Mouse (Mus musculus) limb, embryonic 14.5 days (tissue): ENCODE measurements around the gene Msi2. TPM values are rescaled to one million over a fixed set of nuclear protein-coding genes. Genes with fewer than 3 reads are reported as not detected.

Experiments
- ATAC-seq: fragments of 200-750 bp; cut with Nextera tagmentation; 2 replicates; pipeline ENCODE4 v1.8.0; 2017; ENCODE audit warnings: low read depth, moderate number of reproducible peaks, moderate TSS enrichment; ENCODE audit not compliant: low FRiP score
- DNase-seq: peaks from one replicate; pipeline ENCODE4 v3.0.0-alpha.2; 2015; ENCODE audit warnings: low spot score
- H3K27ac ChIP-seq: fragments of 300-500 bp; sonication (generic); replicated peaks from 2 replicates; pipeline ENCODE4 v1.5.1; 2014; ENCODE audit warnings: low read depth, mild to moderate bottlenecking, low read length, moderate library complexity, mixed read lengths
- H3K27me3 ChIP-seq: fragments of 300-500 bp; sonication (generic); 2 replicates; pipeline ENCODE4 v1.6.1; 2014; ENCODE audit warnings: low read length, mixed read lengths; ENCODE audit not compliant: control insufficient read depth, insufficient read depth
- H3K36me3 ChIP-seq: fragments of 300-500 bp; sonication (generic); 2 replicates; pipeline ENCODE4 v1.6.1; 2014; ENCODE audit warnings: mild to moderate bottlenecking, low read length, moderate library complexity, mixed read lengths; ENCODE audit not compliant: control insufficient read depth, insufficient read depth
- H3K4me1 ChIP-seq: fragments of 300-500 bp; sonication (generic); 2 replicates; pipeline ENCODE4 v1.6.1; 2014; ENCODE audit warnings: antibody characterized with exemption, low read length, mixed read lengths; ENCODE audit not compliant: control insufficient read depth, insufficient read depth
- H3K4me2 ChIP-seq: fragments of 300-500 bp; sonication (generic); replicated peaks from 2 replicates; pipeline ENCODE4 v1.6.1; 2014; ENCODE audit warnings: low read depth, mild to moderate bottlenecking, low read length, moderate library complexity; ENCODE audit not compliant: severe bottlenecking
- H3K4me3 ChIP-seq: fragments of 300-500 bp; sonication (generic); replicated peaks from 2 replicates; pipeline ENCODE4 v1.5.1; 2014; ENCODE audit warnings: low read length
- H3K9ac ChIP-seq: fragments of 300-500 bp; sonication (generic); 2 replicates; pipeline ENCODE4 v1.6.1; 2014; ENCODE audit warnings: mild to moderate bottlenecking, low read depth, low read length, moderate library complexity; ENCODE audit not compliant: severe bottlenecking
- H3K9me3 ChIP-seq: fragments of 300-500 bp; sonication (generic); 2 replicates; pipeline ENCODE4 v1.6.1; 2016; ENCODE audit warnings: low read length; ENCODE audit not compliant: control insufficient read depth
- POLR2A ChIP-seq: fragments of 200-500 bp; IDR thresholded peaks from 2 replicates; pipeline ENCODE4 v1.8.0; 2012; ENCODE audit warnings: inconsistent platforms, mild to moderate bottlenecking, moderate library complexity, borderline replicate concordance; ENCODE audit not compliant: insufficient read depth, insufficient read length; ENCODE audit errors: extremely low read depth
- whole genome bisulfite sequencing: fragments of 180-500 bp; shearing (Covaris S2); extraction: QIAGEN DNeasy Blood & Tissue Kit; methylation state at CpG from one replicate; pipeline ENCODE4 v1.1.7; 2014; 5-methylcytosine and 5-hydroxymethylcytosine counted together
- polyA plus RNA-seq, 2 experiments: library from polyadenylated mRNA; depleted of rRNA in 1 of 2; stranded (reverse) in 1 of 2; unstranded in 1 of 2; fragments of >200 nt; fragmentation: Nextera tagmentation in 1 of 2; extraction: Ambion mirVana in 1 of 2; gene quantifications; 2 replicates each; pipeline versions ENCODE4 v1.2.1 to v1.2.3; 2012 to 2014

Gene Msi2
- polyA plus RNA-seq, 2 experiments = 13.9 to 36.5 TPM

DNA sequence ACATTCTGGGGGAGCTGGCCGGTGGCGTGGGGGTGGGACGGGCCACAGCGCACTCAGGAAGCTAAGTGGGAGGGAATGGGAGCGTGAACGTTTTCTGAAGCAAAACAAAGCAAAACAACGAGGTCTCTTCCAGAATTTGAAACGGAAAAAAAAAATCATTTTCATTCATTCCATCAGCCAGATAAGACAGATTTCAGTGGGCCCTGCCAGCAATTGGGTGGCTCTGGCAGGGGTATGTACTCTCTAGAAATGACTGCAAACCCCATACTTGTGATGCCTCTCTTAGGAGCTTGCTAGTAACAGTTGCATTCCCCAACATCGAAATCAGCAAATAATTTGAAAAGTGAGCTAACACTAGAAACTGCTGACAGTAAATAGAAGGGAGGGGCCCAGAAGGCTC lies 335.9 kb downstream of the Msi2 start:
- Histone ChIP-seq H3K4me3 (no peak overlapping the region), H3K27me3 (no peaks in the 10 kb centered on the region), H3K9me3 (no peaks in the 10 kb centered on the region), H3K9ac (no peak overlapping the region), H3K36me3 (peaks cover 31% of the 10 kb centered on the region), H3K4me2 (no peak overlapping the region), H3K27ac (no peak overlapping the region), H3K4me1 (no peaks in the 10 kb centered on the region)
- 88% methylated on average over 9 of the region's 9 CpGs for WGBS
- ATAC-seq (no peak), DNase-seq (no peak)
- TF ChIP-seq POLR2A = no peak

DNA sequence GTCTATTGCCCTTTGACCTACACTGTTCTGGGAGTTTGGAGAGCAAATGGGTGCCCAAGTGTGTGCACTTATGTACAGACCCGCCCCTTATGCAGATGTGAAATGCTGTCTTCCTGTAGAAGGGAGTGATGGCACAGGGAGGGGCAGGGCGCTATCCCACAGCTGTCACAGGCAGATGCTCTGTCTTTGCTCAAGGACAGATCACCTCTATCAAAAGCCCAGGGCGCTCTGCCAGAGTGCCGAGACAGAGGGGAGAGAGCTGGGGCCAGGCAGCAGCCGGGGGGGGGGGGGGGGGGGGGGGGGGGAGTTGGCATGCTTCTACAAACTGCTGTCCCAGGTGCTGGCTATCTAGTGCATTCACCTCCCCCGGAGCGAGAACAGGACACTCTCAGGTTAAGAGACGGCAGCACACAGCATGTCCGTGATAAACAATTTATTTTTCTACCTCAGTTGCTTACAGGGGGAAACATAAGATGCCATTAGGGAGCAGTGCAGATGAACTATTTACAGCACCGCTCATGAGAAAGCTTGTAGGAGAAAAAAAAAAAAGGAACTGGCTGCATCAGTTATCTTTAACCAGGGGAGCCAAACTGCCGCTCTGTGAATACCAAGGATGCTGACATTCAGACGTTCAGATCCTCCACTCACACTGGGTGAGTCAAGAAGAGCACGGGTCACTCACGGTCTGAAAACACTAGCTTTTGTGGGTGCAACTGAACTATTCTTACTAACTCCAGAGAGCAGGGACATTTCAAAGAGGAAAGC lies 337.0 kb downstream of the Msi2 start:
- ATAC-seq (no peak), DNase-seq (no peak)
- Histone ChIP-seq H3K27me3 (no peaks in the 10 kb centered on the region), H3K4me1 (no peaks in the 10 kb centered on the region), H3K9me3 (no peaks in the 10 kb centered on the region), H3K4me3 (no peak overlapping the region), H3K9ac (no peak overlapping the region), H3K36me3 (peaks cover 31% of the 10 kb centered on the region), H3K4me2 (no peak overlapping the region), H3K27ac (no peak overlapping the region)
- TF ChIP-seq POLR2A = no peak
- 66% methylated on average over 11 of the region's 14 CpGs for WGBS

DNA sequence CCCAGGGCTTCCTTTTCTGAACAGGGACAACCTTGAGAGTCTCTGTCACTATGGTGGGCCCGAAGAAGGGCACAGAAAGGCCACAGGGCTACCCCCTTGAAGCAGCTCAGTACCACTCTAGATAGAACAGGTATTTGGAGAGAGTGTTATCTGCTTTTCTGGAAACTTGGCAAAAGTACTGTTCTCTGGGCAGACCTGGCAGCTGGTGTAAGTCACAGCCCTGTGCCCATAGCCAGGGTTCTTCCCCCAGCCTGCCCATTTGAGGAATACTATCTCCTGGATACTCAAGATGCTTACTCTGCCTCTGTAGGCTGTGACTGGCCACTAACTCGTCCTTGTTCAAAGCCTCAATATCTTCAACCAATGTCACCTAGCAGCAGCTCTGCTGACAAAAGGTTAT lies 338.7 kb downstream of the Msi2 start:
- no peak overlapping the region for H3K9ac ChIP-seq
- WGBS = 70% methylated on average over 2 of the region's 2 CpGs
- H3K4me2 ChIP-seq = no peak overlapping the region
- H3K4me1 ChIP-seq = no peaks in the 10 kb centered on the region
- H3K9me3 ChIP-seq = no peaks in the 10 kb centered on the region
- H3K27ac ChIP-seq = no peak overlapping the region
- ATAC-seq (no peak), DNase-seq (no peak)
- H3K27me3 ChIP-seq = no peaks in the 10 kb centered on the region
- peaks cover 24% of the 10 kb centered on the region for H3K36me3 ChIP-seq
- H3K4me3 ChIP-seq = no peak overlapping the region
- TF ChIP-seq POLR2A = no peak

DNA sequence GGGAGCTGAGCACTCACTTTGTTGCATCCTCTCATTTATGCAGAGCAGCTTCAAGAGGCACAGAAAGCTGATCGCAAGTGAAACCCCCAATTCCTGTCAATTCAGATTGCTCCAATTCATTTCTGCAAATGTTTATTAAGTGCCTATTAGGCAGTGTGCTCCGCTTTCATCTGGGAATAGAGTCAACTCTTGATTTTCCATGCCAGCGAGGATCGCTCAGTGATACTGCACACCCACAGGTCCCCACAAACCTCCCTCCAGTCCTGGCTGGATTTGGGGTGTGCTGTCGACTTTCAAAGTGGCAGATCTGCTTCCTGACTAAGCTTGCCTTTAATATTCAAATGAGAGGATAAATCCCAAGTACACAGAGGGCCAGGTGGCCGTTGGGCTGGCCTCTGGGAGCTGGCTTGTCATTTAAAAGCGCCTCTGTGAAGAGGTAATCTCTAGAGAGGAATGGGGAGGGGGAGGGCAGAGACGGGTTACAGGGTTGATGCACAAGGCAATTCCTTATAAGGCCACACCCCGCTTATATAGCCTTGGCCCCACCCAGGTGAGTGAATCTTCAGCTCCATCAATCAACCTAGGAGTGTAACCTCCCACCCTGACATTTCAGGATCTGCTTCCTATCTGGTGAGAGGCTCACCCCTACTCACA lies 339.5 kb downstream of the Msi2 start:
- H3K36me3 ChIP-seq = peaks cover 21% of the 10 kb centered on the region
- 63% methylated on average over 9 of the region's 9 CpGs for whole genome bisulfite sequencing
- no peak overlapping the region for H3K4me2 ChIP-seq
- no peak for DNase-seq
- no peaks in the 10 kb centered on the region for H3K9me3 ChIP-seq
- no peak for ATAC-seq
- no peaks in the 10 kb centered on the region for H3K27me3 ChIP-seq
- no peak overlapping the region for H3K9ac ChIP-seq
- H3K4me3 ChIP-seq = no peak overlapping the region
- no peak for TF ChIP-seq POLR2A
- H3K27ac ChIP-seq = no peak overlapping the region
- no peaks in the 10 kb centered on the region for H3K4me1 ChIP-seq

DNA sequence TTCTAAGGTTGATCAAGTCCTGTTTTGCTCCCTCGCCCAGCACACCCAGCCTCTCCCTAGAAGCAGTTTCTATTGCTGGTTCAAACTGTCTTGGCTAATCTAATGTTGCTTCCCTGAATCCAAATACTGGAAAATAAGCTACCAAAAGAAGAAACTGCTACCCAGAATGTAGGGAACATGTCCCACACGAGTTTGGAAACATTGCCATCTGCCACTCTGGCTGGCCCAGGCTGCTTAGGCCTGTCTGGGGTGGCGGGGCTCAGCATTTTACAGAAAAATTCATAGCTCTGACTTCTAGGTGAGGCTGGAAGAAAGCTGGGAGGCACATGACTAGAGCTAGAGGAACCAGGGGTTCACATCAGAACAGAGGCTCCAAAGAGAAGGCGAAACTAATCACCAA lies 345.7 kb downstream of the Msi2 start:
- TF ChIP-seq POLR2A = no peak
- 78% methylated on average over 4 of the region's 4 CpGs for WGBS
- H3K9me3 ChIP-seq = no peaks in the 10 kb centered on the region

More for the DNA sequence above, 345.7 kb downstream of the Msi2 start:
- ATAC-seq = no peak
- H3K4me3 ChIP-seq = no peak overlapping the region
- H3K4me1 ChIP-seq = no peaks in the 10 kb centered on the region
- no peak overlapping the region for H3K9ac ChIP-seq
- no peak overlapping the region for H3K27ac ChIP-seq
- no peaks in the 10 kb centered on the region for H3K27me3 ChIP-seq
- H3K36me3 ChIP-seq = 0 out of 2 replicates have a peak, but pooled peaks cover 5% of the 10 kb centered on the region
- H3K4me2 ChIP-seq = no peak overlapping the region
- DNase-seq = no peak
